Mouse (Mus musculus): Measurements from ENCODE around the gene Cxcl12. TPM values are rescaled to one million over a fixed set of nuclear protein-coding genes. Genes with fewer than 3 reads are reported as not detected.

The Cxcl12 gene
- polyA plus RNA-seq, 1 experiment from 2014 or later = 109 TPM

DNA sequence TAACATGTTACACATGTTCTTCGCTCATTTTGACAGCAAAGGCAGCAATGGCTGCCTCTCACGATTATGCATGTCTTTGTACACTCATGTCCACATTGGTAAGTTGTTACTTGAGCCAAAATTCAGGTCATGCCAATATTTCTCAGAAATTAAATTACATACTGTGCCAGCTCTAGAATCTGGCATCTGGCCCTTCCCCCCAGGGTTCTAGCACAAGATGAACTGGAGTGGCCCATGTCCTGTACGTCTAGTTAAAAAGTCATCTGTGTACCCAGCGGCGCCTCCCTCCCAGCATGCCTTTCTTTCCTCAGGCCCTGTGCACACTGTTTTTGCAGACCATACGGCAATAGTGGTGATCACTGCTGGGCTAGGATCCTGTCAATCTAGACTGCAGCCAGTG lies 23.4 kb downstream of the Cxcl12 start:
- H3K4me3 ChIP-seq (ENCODE audit: low read length) = no peak overlapping the region
- 87% methylated on average over 6 of the region's 6 CpGs for WGBS
- H3K27me3 ChIP-seq (ENCODE audit: control insufficient read depth, insufficient read depth, low read length) = no peaks in the 10 kb centered on the region
- no peak overlapping the region for H3K27ac ChIP-seq (ENCODE audit: low read depth, low read length)
- no peak for ATAC-seq (ENCODE audit: low FRiP score, low TSS enrichment)
- H3K36me3 ChIP-seq (ENCODE audit: control insufficient read depth, insufficient read depth, low read length) = no peaks in the 10 kb centered on the region
- no peaks in the 10 kb centered on the region for H3K4me1 ChIP-seq (ENCODE audit: control insufficient read depth, insufficient read depth, low read length)
- no peak overlapping the region for H3K4me2 ChIP-seq (replicated peaks; ENCODE audit: low read depth, low read length)
- no peak overlapping the region for H3K9ac ChIP-seq (ENCODE audit: low read depth, low read length)
- no peaks in the 10 kb centered on the region for H3K9me3 ChIP-seq (ENCODE audit: control insufficient read depth, low read length)

DNA sequence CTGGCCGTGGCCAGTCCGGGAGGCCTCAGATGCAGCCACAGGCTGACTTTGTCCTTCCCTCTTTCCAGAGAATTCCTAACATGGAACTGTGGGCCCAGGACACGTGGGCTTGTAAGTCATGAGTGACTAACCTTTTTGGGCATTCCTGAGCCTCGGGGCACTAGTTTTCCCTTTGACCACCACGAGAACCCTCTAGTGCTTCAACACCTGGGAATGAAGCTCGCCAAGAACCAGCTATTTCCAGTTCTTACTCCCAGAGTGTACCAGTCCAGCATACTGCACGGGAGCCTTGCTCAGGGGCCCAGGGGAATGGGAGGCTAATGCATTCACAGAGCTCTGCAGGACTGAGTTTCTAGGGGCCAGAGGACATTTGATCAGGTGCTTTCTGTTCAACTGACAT lies 24.3 kb downstream of the Cxcl12 start:
- no peak overlapping the region for H3K27ac ChIP-seq (ENCODE audit: low read depth, low read length)
- H3K9ac ChIP-seq (ENCODE audit: low read depth, low read length) = no peak overlapping the region
- no peaks in the 10 kb centered on the region for H3K27me3 ChIP-seq (ENCODE audit: control insufficient read depth, insufficient read depth, low read length)
- H3K4me2 ChIP-seq (replicated peaks; ENCODE audit: low read depth, low read length) = no peak overlapping the region
- no peak overlapping the region for H3K4me3 ChIP-seq (ENCODE audit: low read length)
- H3K4me1 ChIP-seq (ENCODE audit: control insufficient read depth, insufficient read depth, low read length) = no peaks in the 10 kb centered on the region
- no peaks in the 10 kb centered on the region for H3K9me3 ChIP-seq (ENCODE audit: control insufficient read depth, low read length)
- no peak for ATAC-seq (ENCODE audit: low FRiP score, low TSS enrichment)
- no peaks in the 10 kb centered on the region for H3K36me3 ChIP-seq (ENCODE audit: control insufficient read depth, insufficient read depth, low read length)
- 81% methylated on average over 7 of the region's 7 CpGs for whole genome bisulfite sequencing

DNA sequence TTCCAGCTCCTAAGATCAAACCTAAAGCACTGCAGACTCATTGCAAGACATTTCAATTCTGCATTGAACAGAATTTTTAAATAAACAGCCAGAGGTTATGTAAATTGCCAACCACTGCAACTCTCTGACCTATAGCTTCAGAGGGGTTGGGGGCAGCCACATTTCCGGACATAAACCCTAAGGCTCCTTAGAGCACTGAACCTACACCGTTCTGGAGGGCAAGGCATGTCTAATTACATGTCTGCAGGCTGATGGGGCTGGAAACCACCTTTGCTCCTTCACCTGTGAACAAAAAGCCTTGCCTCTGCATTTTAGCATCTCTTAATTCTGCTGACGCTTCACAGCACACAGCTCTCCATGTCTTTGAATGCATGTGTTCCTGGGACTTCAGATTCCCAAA lies 26.9 kb downstream of the Cxcl12 start:
- Histone ChIP-seq H3K27ac (ENCODE audit: low read depth, low read length) (no peak overlapping the region), H3K9ac (ENCODE audit: low read depth, low read length) (no peak overlapping the region), H3K4me3 (ENCODE audit: low read length) (no peak overlapping the region), H3K4me2 (replicated peaks; ENCODE audit: low read depth, low read length) (no peak overlapping the region), H3K36me3 (ENCODE audit: control insufficient read depth, insufficient read depth, low read length) (no peaks in the 10 kb centered on the region), H3K9me3 (ENCODE audit: control insufficient read depth, low read length) (no peaks in the 10 kb centered on the region), H3K27me3 (ENCODE audit: control insufficient read depth, insufficient read depth, low read length) (no peaks in the 10 kb centered on the region), H3K4me1 (ENCODE audit: control insufficient read depth, insufficient read depth, low read length) (no peaks in the 10 kb centered on the region)
- WGBS = 59% methylated on average over 3 of the region's 3 CpGs
- ATAC-seq (ENCODE audit: low FRiP score, low TSS enrichment) = no peak; the same call in 1 of the 2 replicates

DNA sequence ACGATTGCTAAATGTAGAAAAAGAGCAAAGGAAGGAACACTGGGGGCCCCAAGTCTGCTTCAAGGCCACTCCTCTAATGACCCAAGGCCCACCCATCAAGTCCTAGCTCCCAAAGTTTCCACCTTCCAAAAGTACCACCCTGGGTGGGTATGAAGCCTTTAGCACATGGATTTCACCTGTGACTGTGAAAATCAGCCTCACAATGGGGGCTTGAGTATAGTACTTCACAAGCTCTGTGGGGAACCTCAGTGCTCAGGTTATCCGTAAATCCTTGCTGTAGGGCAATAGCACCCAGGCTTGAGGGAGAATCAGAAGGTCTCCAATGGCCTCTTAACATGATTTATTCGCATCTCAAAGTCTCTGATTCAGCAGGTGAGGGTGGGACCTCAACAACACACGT lies 30.5 kb downstream of the Cxcl12 start:
- H3K9ac ChIP-seq (ENCODE audit: low read depth, low read length) = no peak overlapping the region
- H3K27me3 ChIP-seq (ENCODE audit: control insufficient read depth, insufficient read depth, low read length) = no peaks in the 10 kb centered on the region
- 84% methylated on average over 4 of the region's 4 CpGs for WGBS
- H3K27ac ChIP-seq (ENCODE audit: low read depth, low read length) = no peak overlapping the region
- no peaks in the 10 kb centered on the region for H3K36me3 ChIP-seq (ENCODE audit: control insufficient read depth, insufficient read depth, low read length)
- no peak overlapping the region for H3K4me3 ChIP-seq (ENCODE audit: low read length)
- no peak for ATAC-seq (ENCODE audit: low FRiP score, low TSS enrichment)
- no peaks in the 10 kb centered on the region for H3K4me1 ChIP-seq (ENCODE audit: control insufficient read depth, insufficient read depth, low read length)
- H3K9me3 ChIP-seq (ENCODE audit: control insufficient read depth, low read length) = no peaks in the 10 kb centered on the region
- no peak overlapping the region for H3K4me2 ChIP-seq (replicated peaks; ENCODE audit: low read depth, low read length)

DNA sequence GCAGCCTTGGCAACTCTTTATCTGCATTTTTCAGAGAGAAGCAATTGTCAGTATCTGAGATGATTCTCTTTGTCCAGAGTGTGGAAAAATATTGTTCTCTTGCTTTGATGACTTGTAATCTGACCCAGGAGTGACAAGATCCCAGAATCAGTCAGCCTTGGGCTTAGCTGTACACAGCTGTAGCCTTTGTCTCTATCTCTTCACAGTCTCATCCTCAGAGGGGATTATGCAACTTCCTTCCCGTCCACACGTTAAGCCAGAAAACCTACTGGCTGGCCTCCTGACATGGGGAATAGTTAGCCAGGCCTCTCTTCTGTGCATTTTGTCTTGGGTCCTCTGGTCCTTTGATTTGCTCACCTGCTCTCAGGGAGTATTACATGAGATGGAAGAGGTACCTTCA lies 31.4 kb downstream of the Cxcl12 start:
- Histone ChIP-seq H3K27ac (ENCODE audit: low read depth, low read length) (no peak overlapping the region), H3K4me2 (replicated peaks; ENCODE audit: low read depth, low read length) (no peak overlapping the region), H3K27me3 (ENCODE audit: control insufficient read depth, insufficient read depth, low read length) (no peaks in the 10 kb centered on the region), H3K9me3 (ENCODE audit: control insufficient read depth, low read length) (no peaks in the 10 kb centered on the region), H3K9ac (ENCODE audit: low read depth, low read length) (no peak overlapping the region), H3K36me3 (ENCODE audit: control insufficient read depth, insufficient read depth, low read length) (no peaks in the 10 kb centered on the region), H3K4me3 (ENCODE audit: low read length) (no peak overlapping the region), H3K4me1 (ENCODE audit: control insufficient read depth, insufficient read depth, low read length) (no peaks in the 10 kb centered on the region)
- 45% methylated on average over 2 of the region's 2 CpGs for WGBS
- no peak for ATAC-seq (ENCODE audit: low FRiP score, low TSS enrichment)

DNA sequence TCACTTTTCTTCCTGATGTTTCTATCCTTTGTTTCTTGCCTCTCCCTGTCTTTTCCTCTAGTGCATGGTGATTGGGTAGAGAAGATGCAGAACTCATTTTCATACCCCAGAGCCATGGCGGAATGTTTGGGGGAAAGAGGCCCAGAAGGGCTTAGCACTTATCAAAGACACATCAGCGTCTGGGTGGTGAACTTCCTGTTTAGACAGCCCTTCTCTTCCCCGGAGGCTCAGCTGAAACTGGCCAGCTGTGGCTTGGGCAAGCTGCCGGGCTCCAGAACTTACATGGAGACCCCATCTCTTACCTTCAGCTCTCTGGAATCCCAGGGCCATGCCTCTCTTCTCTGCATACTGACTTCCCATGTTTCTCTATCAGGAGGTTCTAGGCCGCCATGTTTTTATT lies 32.6 kb downstream of the Cxcl12 start:
- H3K4me3 ChIP-seq (ENCODE audit: low read length) = no peak overlapping the region
- 44% methylated on average over 5 of the region's 5 CpGs for WGBS
- H3K9ac ChIP-seq (ENCODE audit: low read depth, low read length) = no peak overlapping the region
- ATAC-seq (ENCODE audit: low FRiP score, low TSS enrichment) = no peak
- no peaks in the 10 kb centered on the region for H3K36me3 ChIP-seq (ENCODE audit: control insufficient read depth, insufficient read depth, low read length)
- H3K27me3 ChIP-seq (ENCODE audit: control insufficient read depth, insufficient read depth, low read length) = no peaks in the 10 kb centered on the region
- no peaks in the 10 kb centered on the region for H3K9me3 ChIP-seq (ENCODE audit: control insufficient read depth, low read length)
- no peak overlapping the region for H3K27ac ChIP-seq (ENCODE audit: low read depth, low read length)
- no peaks in the 10 kb centered on the region for H3K4me1 ChIP-seq (ENCODE audit: control insufficient read depth, insufficient read depth, low read length)
- no peak overlapping the region for H3K4me2 ChIP-seq (replicated peaks; ENCODE audit: low read depth, low read length)

DNA sequence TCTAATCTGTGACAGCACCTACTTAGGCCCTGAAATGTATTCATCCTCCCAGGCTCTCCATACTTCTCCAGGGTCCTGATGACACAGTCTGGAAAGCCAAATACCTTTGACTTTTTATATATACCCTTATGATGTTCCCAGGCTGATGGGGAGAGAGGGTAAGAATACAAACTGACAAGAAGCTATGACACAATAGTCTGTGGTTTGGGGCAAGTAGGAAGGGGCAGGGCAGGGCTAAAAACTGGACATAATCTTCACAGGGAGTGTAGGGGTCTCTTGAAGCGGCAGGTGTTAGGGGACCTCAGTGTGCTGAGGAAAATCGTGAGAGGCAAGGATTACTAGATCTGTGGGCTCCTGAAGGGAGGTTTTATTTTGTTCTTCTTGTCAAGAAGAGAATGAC lies 33.1 kb downstream of the Cxcl12 start:
- H3K4me2 ChIP-seq (replicated peaks; ENCODE audit: low read depth, low read length) = no peak overlapping the region
- no peak overlapping the region for H3K4me3 ChIP-seq (ENCODE audit: low read length)
- H3K4me1 ChIP-seq (ENCODE audit: control insufficient read depth, insufficient read depth, low read length) = no peaks in the 10 kb centered on the region
- H3K9me3 ChIP-seq (ENCODE audit: control insufficient read depth, low read length) = no peaks in the 10 kb centered on the region
- H3K9ac ChIP-seq (ENCODE audit: low read depth, low read length) = no peak overlapping the region
- no peaks in the 10 kb centered on the region for H3K36me3 ChIP-seq (ENCODE audit: control insufficient read depth, insufficient read depth, low read length)
- no peak overlapping the region for H3K27ac ChIP-seq (ENCODE audit: low read depth, low read length)
- H3K27me3 ChIP-seq (ENCODE audit: control insufficient read depth, insufficient read depth, low read length) = no peaks in the 10 kb centered on the region
- WGBS = 93% methylated on average over 2 of the region's 2 CpGs
- ATAC-seq (ENCODE audit: low FRiP score, low TSS enrichment) = no peak

DNA sequence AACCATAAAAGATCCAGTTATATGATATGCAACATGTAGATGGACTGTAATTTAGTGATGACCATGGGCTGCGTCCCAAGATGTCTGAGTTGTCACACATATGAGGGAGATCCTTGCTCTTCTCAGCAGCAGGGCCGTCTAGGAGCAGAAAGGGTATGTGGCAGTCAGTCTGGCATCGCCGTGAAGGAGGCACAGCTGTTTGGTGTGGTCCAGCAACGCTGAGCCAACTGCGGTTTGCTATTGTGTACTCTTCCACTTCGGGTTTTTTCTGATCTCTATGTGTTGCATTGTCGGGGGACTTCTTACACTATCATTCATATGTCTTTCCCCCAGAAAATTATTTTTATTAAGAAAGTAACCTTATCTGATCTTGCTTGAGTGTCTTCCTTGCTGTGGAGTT lies 33.5 kb downstream of the Cxcl12 start:
- no peak overlapping the region for H3K27ac ChIP-seq (ENCODE audit: low read depth, low read length)
- no peaks in the 10 kb centered on the region for H3K9me3 ChIP-seq (ENCODE audit: control insufficient read depth, low read length)
- no peak overlapping the region for H3K4me3 ChIP-seq (ENCODE audit: low read length)
- WGBS = 91% methylated on average over 8 of the region's 8 CpGs
- no peak overlapping the region for H3K9ac ChIP-seq (ENCODE audit: low read depth, low read length)
- H3K36me3 ChIP-seq (ENCODE audit: control insufficient read depth, insufficient read depth, low read length) = no peaks in the 10 kb centered on the region
- ATAC-seq (ENCODE audit: low FRiP score, low TSS enrichment) = no peak
- no peaks in the 10 kb centered on the region for H3K4me1 ChIP-seq (ENCODE audit: control insufficient read depth, insufficient read depth, low read length)
- H3K27me3 ChIP-seq (ENCODE audit: control insufficient read depth, insufficient read depth, low read length) = no peaks in the 10 kb centered on the region
- H3K4me2 ChIP-seq (replicated peaks; ENCODE audit: low read depth, low read length) = no peak overlapping the region

DNA sequence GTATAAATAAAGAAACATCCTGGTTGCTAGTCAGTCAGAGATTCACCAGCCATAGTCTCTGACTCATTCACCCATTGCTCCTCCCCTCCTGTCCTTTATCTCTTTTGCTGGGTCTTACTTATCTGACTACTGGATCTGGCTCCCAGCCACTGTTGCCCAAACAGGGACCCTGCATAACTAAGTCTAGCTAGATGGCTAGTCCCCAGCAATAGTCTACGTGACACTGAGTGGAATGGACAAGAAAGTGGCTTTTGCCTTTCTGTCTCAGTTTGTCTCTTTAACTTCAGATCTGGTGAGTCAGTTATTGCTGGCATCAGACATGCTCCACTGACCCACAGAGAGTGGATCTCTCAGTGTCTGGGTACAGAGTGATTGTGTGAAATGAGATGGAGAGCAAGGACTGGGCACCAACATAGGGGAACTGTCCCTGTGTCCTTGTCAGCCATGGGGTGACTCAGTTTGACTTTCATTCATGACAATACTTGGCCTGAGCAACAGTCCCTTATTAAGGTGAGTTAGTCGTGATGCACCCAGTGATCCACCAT lies 34.6 kb downstream of the Cxcl12 start:
- no peaks in the 10 kb centered on the region for H3K36me3 ChIP-seq (ENCODE audit: control insufficient read depth, insufficient read depth, low read length)
- ATAC-seq (ENCODE audit: low FRiP score, low TSS enrichment) = no peak
- no peak overlapping the region for H3K9ac ChIP-seq (ENCODE audit: low read depth, low read length)
- no peaks in the 10 kb centered on the region for H3K9me3 ChIP-seq (ENCODE audit: control insufficient read depth, low read length)
- 78% methylated on average over 2 of the region's 2 CpGs for WGBS
- no peak overlapping the region for H3K4me3 ChIP-seq (ENCODE audit: low read length)
- no peak overlapping the region for H3K4me2 ChIP-seq (replicated peaks; ENCODE audit: low read depth, low read length)
- no peaks in the 10 kb centered on the region for H3K27me3 ChIP-seq (ENCODE audit: control insufficient read depth, insufficient read depth, low read length)
- H3K27ac ChIP-seq (ENCODE audit: low read depth, low read length) = no peak overlapping the region
- no peaks in the 10 kb centered on the region for H3K4me1 ChIP-seq (ENCODE audit: control insufficient read depth, insufficient read depth, low read length)

DNA sequence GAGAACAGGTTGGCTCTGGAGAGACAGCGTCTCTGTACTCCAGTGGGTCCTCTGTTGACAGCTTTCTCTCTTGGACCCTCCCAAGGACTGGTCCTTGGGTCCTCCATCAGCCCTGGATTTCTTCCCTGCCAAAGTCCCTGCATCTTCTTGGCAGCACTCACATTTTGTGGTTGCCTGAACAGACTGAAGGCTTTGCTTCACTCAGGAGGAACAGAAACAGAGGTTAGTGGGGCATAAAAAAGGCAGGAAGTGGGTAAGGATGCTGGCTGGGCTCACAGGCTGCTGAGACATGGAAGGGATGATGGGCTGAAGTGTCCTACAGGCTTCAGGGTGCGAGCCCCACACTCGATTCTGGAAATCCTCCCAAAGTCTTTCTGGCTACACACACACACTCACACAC lies 35.8 kb downstream of the Cxcl12 start:
- Histone ChIP-seq H3K4me1 (ENCODE audit: control insufficient read depth, insufficient read depth, low read length) (no peaks in the 10 kb centered on the region), H3K27ac (ENCODE audit: low read depth, low read length) (no peak overlapping the region), H3K4me3 (ENCODE audit: low read length) (no peak overlapping the region), H3K4me2 (replicated peaks; ENCODE audit: low read depth, low read length) (no peak overlapping the region), H3K27me3 (ENCODE audit: control insufficient read depth, insufficient read depth, low read length) (no peaks in the 10 kb centered on the region), H3K9me3 (ENCODE audit: control insufficient read depth, low read length) (no peaks in the 10 kb centered on the region), H3K9ac (ENCODE audit: low read depth, low read length) (no peak overlapping the region), H3K36me3 (ENCODE audit: control insufficient read depth, insufficient read depth, low read length) (no peaks in the 10 kb centered on the region)
- 86% methylated on average over 3 of the region's 3 CpGs for WGBS
- no peak for ATAC-seq (ENCODE audit: low FRiP score, low TSS enrichment)

All from kidney, embryonic 14.5 days (tissue).